Mouse (Mus musculus) liver, postnatal 0 days (tissue): ENCODE measurements around the gene Lrg1. TPM values are rescaled to one million over a fixed set of nuclear protein-coding genes. Genes with fewer than 3 reads are reported as not detected.
A peak's percentile ranks its signal among the peaks of the same experiment; 100 is the strongest.

Experiments used
- ATAC-seq: fragments of 200-750 bp; cut with Nextera tagmentation; 2 replicates; pipeline ENCODE4 v1.8.0; 2017; ENCODE audit warnings: mild to moderate bottlenecking, moderate library complexity
- DNase-seq: peaks from one replicate; pipeline ENCODE4 v3.0.0-alpha.2; 2016
- H3K27ac ChIP-seq: fragments of 300-500 bp; sonication (generic); 2 replicates; pipeline ENCODE4 v1.5.1; 2014; ENCODE audit warnings: antibody characterized with exemption, moderate library complexity, mild to moderate bottlenecking, low read depth
- H3K27me3 ChIP-seq: fragments of 300-500 bp; sonication (generic); 2 replicates; pipeline ENCODE4 v1.6.1; 2014; ENCODE audit warnings: low read length, control low read depth, mixed read lengths; ENCODE audit not compliant: insufficient read depth
- H3K36me3 ChIP-seq: fragments of 300-500 bp; sonication (generic); replicated peaks from 2 replicates; pipeline ENCODE4 v1.6.1; 2014; ENCODE audit warnings: mild to moderate bottlenecking, control low read depth, low read length, moderate library complexity, mixed read lengths; ENCODE audit not compliant: insufficient read depth
- H3K4me1 ChIP-seq: fragments of 300-500 bp; sonication (generic); 2 replicates; pipeline ENCODE4 v1.6.1; 2014; ENCODE audit warnings: antibody characterized with exemption, mild to moderate bottlenecking, control low read depth; ENCODE audit not compliant: insufficient read depth
- H3K4me2 ChIP-seq: fragments of 300-500 bp; sonication (generic); 2 replicates; pipeline ENCODE4 v1.6.1; 2014; ENCODE audit warnings: low read depth, mild to moderate bottlenecking, low read length, moderate library complexity, mixed read lengths
- H3K4me3 ChIP-seq: fragments of 300-500 bp; sonication (generic); 2 replicates; pipeline ENCODE4 v1.5.1; 2014; ENCODE audit warnings: low read depth, low read length
- H3K9ac ChIP-seq: fragments of 300-500 bp; sonication (generic); replicated peaks from 2 replicates; pipeline ENCODE4 v1.6.1; 2014; ENCODE audit warnings: mild to moderate bottlenecking, moderate library complexity
- H3K9me3 ChIP-seq: fragments of 300-500 bp; sonication (generic); 2 replicates; pipeline ENCODE4 v1.6.1; 2016; ENCODE audit warnings: mild to moderate bottlenecking, control low read depth, low read length, mixed read lengths
- CTCF ChIP-seq: sonication (generic); IDR thresholded peaks from 2 replicates; pipeline ENCODE4 v1.5.1; 2016; ENCODE audit warnings: antibody characterized with exemption, low read depth
- EP300 ChIP-seq: IDR thresholded peaks from 2 replicates; pipeline ENCODE4 v1.6.1; 2016; ENCODE audit warnings: antibody characterized with exemption, low read depth, mild to moderate bottlenecking
- WGBS: fragments of 180-500 bp; shearing (Covaris S2); extraction: QIAGEN DNeasy Blood & Tissue Kit; methylation state at CpG from one replicate; pipeline ENCODE4 v1.1.7; 2014; ENCODE audit not compliant: insufficient replicate concordance; 5-methylcytosine and 5-hydroxymethylcytosine counted together
- polyA plus RNA-seq: library from polyadenylated mRNA; unstranded; fragments of >200 nt; fragmentation: Nextera tagmentation; extraction: Ambion mirVana; gene quantifications from 2 replicates; pipeline ENCODE4 v1.2.1, GENCODE M21; 2015

The Lrg1 gene
- polyA plus RNA-seq, 1 experiment from 2014 or later: 269 TPM

- peaks cover 26% of the 10 kb centered on the region for H3K4me1 ChIP-seq
- WGBS: 56% methylated on average over 10 of the region's 10 CpGs
- H3K27me3 ChIP-seq: peaks cover 9% of the 10 kb centered on the region; the same call in 1 of the 2 replicates
- DNase-seq (peak; percentile 50), ATAC-seq (peak; percentile 8; the same call in 1 of the 2 replicates)
- no peaks in the 10 kb centered on the region; the same call in 1 of the 2 replicates for H3K36me3 ChIP-seq
- peak overlapping the region; percentile 68 for H3K4me2 ChIP-seq
- peak overlapping the region; percentile 55 for H3K9ac ChIP-seq
- peak overlapping the region; percentile 34 for H3K4me3 ChIP-seq
- H3K9me3 ChIP-seq: no peaks in the 10 kb centered on the region
- no peak for TF ChIP-seq EP300
- no peak for TF ChIP-seq CTCF
- H3K27ac ChIP-seq: peak overlapping the region; percentile 89
Measured at GRCm38 (mm10) chr17:56116193-56116592, 5.6 kb downstream of the Lrg1 start.

GRCm38 (mm10) chr17:56112743-56113142 is 9.1 kb downstream of the Lrg1 start:
- ATAC-seq (no peak), DNase-seq (no peak)
- Histone ChIP-seq H3K9me3 (no peaks in the 10 kb centered on the region), H3K4me2 (no peak overlapping the region), H3K27ac (no peak overlapping the region), H3K36me3 (peaks cover 2% of the 10 kb centered on the region; the same call in 1 of the 2 replicates), H3K4me1 (peaks cover 26% of the 10 kb centered on the region), H3K4me3 (no peak overlapping the region), H3K9ac (no peak overlapping the region), H3K27me3 (no peaks in the 10 kb centered on the region)
- TF ChIP-seq EP300 (no peak), CTCF (no peak)
- 81% methylated on average over 3 of the region's 3 CpGs for WGBS

- TF ChIP-seq CTCF: peak; percentile 92
- no peak for TF ChIP-seq EP300
- WGBS: 40% methylated on average over 5 of the region's 5 CpGs
- 0 out of 2 replicates have a peak, but pooled peaks have one; percentile 12 for ATAC-seq
Measured at GRCm38 (mm10) chr17:56111864-56112263, 9.9 kb downstream of the Lrg1 start.

GRCm38 (mm10) chr17:56111021-56111420 is 10.8 kb downstream of the Lrg1 start:
- no peak overlapping the region for H3K27ac ChIP-seq
- peaks cover 23% of the 10 kb centered on the region for H3K4me1 ChIP-seq
- no peak overlapping the region for H3K4me2 ChIP-seq
- H3K27me3 ChIP-seq: no peaks in the 10 kb centered on the region
- H3K9ac ChIP-seq: no peak overlapping the region
- ATAC-seq: no peak
- H3K36me3 ChIP-seq: peaks cover 2% of the 10 kb centered on the region; the same call in 1 of the 2 replicates
- 42% methylated on average over 1 of the region's 1 CpGs for WGBS
- peak; percentile 14 for DNase-seq
- H3K4me3 ChIP-seq: no peak overlapping the region
- H3K9me3 ChIP-seq: no peaks in the 10 kb centered on the region
- TF ChIP-seq CTCF: no peak
- TF ChIP-seq EP300: no peak

More at GRCm38 (mm10) chr17:56111864-56112263, 9.9 kb downstream of the Lrg1 start:
- H3K4me1 ChIP-seq: peaks cover 23% of the 10 kb centered on the region
- DNase-seq: peak; percentile 80
- no peak overlapping the region for H3K27ac ChIP-seq
- no peaks in the 10 kb centered on the region for H3K9me3 ChIP-seq
- no peak overlapping the region for H3K9ac ChIP-seq
- no peaks in the 10 kb centered on the region for H3K27me3 ChIP-seq
- no peak overlapping the region for H3K4me2 ChIP-seq
- H3K36me3 ChIP-seq: peaks cover 2% of the 10 kb centered on the region; the same call in 1 of the 2 replicates
- H3K4me3 ChIP-seq: no peak overlapping the region

GRCm38 (mm10) chr17:56110571-56110970 is 11.2 kb downstream of the Lrg1 start:
- Histone ChIP-seq H3K9me3 (no peaks in the 10 kb centered on the region), H3K36me3 (peaks cover 2% of the 10 kb centered on the region; the same call in 1 of the 2 replicates), H3K27ac (no peak overlapping the region), H3K4me2 (no peak overlapping the region), H3K9ac (no peak overlapping the region), H3K27me3 (no peaks in the 10 kb centered on the region), H3K4me3 (no peak overlapping the region), H3K4me1 (peaks cover 21% of the 10 kb centered on the region)
- TF ChIP-seq CTCF: no peak
- no peak for TF ChIP-seq EP300
- WGBS: 63% methylated on average over 4 of the region's 4 CpGs
- no peak for DNase-seq
- ATAC-seq: no peak

GRCm38 (mm10) chr17:56109219-56110051 is 12.4 kb downstream of the Lrg1 start, which contains the start of gene Plin4:
TSS of gene Plin4 (minus strand) at chr17:56109803.
- H3K9ac ChIP-seq: no peak within 1 kb of the TSS
- no peak within 1 kb of the TSS for H3K4me2 ChIP-seq
- no peak within 1 kb of the TSS; the same call in 1 of the 2 replicates for H3K27ac ChIP-seq
- no peak for TF ChIP-seq CTCF
- TF ChIP-seq EP300: no peak
- H3K27me3 ChIP-seq: no peaks in the 10 kb centered on the region
- H3K4me1 ChIP-seq: peaks cover 13% of the 10 kb centered on the region
- 68% methylated on average over 9 of the region's 10 CpGs for WGBS
- no peaks in the 10 kb centered on the region for H3K9me3 ChIP-seq
- ATAC-seq: peak; percentile 37
- DNase-seq: peak; percentile 40
- peaks cover 2% of the 10 kb centered on the region; the same call in 1 of the 2 replicates for H3K36me3 ChIP-seq
- H3K4me3 ChIP-seq: no peak within 1 kb of the TSS
